Mouse (Mus musculus): ENCODE measurements around the gene Hdac9.

The Hdac9 gene

DNA sequence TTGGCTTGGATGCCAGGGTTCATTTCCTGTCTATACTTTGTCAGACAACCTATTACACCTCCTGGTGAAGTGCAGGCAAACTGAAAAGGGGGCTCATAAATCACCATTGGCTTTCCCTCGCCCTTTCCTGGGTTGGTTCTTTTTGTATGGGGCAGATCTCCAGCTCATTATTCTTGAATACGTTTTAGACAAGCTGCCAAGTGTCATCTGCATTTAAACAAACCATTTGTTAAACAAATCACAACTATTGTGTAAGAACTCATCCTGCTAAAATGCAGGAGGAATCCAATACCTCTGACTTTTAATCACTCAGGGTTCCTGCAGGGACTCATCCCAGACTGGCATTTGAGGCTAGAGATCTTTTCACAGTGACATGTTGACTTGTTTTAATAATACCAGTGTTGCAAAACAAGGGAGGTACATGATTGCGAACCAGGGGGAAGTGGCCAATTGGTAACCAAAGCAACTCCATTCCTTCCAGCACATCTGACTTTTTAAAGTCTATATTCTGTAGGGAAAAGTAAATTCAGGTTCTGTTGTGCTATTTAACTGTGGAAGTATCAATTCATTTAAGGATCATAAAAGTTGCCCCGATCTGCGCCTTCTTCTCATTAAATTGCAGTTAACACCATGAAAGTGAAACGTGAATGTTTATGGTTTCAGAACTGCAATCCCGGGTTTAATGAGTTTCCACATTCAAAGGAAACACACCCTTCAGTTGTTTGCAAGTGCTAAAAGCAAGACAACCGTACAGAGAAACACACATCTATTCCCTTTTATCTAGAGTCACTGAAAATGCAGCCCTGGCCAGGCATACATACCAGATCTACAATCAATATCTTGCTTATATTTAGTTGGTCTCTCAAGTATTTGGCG is 696.6 kb downstream of the Hdac9 start:
- no peak for DNase-seq (ENCODE audit: low spot score)

DNA sequence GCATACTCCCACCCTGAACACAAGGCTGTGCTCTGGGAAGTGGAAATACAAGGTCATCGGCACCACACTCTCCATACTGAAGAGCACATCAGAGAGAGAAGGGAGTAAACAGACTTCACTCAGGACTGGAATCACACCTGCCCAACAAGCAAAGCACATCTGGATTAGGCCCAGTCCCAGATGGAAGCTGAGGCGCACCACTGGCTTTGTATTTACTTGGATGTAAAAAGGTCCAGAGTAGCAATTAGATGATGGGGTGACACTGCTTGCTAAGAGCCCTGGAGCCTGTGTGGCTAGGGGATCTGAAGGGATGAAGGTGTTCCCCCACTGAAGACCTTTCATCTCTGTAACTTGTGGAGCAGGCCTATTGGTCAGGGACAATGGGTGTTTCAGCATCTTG is 698.3 kb downstream of the Hdac9 start:
- no peak for DNase-seq (ENCODE audit: low spot score)

DNA sequence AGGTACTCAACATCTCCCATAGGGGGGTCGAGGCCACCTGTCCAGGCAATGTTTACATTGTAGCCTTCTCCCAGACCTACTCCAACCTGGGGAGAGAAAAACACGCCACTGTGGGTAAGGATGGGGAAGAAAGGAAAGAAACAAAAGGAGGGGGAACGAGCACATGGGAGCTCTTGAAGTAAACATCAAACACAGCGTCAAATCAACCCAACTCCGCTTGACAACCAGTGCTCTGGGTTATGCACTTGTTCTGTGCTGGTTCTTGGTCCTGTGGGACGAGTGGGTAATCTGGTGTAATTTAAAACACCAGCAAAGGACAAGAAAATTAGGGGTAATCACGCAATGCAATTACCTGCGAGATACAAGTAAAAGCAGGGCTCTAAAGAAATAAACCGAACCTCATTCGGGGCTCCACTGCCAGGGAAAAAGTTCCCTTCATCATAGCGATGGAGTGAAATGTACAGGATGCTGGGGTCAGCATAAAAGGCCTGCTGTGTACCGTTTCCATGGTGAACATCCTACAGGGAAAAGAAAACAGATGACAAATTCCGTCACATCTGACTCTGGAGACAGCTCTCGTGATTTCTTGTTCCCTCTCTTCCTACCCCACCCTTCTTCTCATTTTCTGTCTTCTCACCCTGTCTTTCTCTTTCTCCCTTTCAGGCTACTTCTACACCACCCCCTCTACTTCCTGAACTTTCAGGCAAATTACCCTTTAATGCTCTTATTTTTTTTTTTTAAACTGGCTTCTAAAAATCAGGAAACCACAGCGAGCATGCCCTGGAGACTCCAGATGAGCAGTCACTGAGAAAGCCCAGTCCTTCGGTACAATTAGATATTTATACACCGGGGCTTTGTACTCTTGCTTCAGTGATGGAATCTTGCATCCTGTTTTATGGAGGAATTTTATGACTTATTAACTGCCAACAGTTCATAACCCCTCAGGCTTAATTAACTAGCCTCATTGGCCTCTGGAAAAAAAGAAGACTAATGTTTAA is 701.6 kb downstream of the Hdac9 start:
- no peak for DNase-seq (ENCODE audit: low spot score)

- DNase-seq (ENCODE audit: low spot score) = no peak
These were observed 704.7 kb downstream of the Hdac9 start for GRCm38 (mm10) chr12:34212162-34212561.

DNA sequence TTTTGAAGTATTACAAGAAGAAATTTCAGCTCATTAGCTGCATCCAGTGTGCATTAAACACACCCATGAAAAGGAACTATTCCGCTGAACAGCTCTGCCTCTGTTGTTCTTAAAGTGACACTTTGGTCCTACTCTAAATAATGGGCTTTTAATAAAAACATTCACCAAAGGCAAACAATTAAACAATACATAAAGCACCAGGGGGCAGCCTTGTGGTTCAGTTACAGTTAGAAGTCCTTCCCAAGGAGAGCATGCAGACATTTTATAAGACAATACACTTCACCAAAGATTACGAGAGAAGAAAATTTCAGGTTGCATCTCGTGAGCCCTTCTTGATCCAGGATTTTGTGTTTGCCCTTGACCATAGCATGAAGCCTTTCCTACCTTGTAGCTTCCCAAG is 715.4 kb downstream of the Hdac9 start:
- DNase-seq (ENCODE audit: low spot score) = no peak

DNA sequence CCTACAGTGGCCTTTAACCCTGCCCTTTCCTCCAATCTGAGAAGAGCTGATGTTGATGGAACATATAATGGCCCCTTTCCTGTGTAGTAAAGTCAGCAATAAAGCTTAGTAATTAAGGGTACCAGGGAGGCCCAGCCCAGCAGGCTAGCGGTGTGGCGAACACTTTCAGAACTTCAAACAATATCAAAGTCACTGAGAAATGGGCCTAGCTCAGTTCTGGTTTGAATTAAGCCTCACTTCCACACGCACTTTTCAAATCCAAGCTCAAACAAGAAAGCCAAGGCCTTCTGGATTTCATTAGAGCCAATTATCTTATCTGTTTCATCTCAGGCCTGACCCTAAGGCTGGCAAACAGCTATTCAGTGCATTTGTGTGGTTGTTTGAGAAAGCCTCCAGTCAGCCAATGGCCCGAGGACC is 716.9 kb downstream of the Hdac9 start:
- no peak for DNase-seq (ENCODE audit: low spot score)

DNA sequence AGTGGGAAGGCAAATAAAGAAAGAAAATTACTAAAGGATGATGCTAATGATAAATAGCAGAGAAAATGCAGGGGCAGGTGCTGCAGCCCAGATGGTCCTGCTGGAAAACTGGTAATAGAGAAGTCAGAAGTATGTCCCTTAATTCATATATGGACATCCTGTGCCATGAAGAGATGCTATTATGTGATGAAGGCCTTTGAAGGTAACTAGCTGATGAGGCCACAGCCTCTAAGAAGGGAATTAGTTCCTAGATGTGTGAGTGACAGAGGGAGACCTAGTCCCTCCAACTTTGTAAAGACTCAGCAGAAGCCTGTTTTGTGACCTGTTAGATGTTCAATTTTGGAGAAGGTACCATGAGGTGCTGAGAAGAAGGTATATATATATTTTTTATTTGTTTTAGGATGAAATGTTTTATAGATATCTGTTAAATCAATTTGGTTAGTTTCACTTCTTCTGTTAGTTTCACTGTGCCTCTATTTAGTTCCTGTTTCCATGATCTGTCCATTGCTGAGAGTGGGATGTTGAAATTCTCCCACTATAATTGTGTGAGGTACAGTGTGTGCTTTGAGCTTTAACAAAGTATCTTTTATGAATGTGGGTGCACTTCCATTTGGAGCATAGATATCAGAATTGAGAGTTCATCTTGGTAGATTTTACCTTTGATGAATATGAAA is 721.6 kb downstream of the Hdac9 start:
- no peak for DNase-seq (ENCODE audit: low spot score)

GRCm38 (mm10) chr12:34194116-34194515 is 722.8 kb downstream of the Hdac9 start:
- no peak for DNase-seq (ENCODE audit: low spot score)

GRCm38 (mm10) chr12:34191246-34191645 is 725.6 kb downstream of the Hdac9 start:
- no peak for DNase-seq (ENCODE audit: low spot score)

DNA sequence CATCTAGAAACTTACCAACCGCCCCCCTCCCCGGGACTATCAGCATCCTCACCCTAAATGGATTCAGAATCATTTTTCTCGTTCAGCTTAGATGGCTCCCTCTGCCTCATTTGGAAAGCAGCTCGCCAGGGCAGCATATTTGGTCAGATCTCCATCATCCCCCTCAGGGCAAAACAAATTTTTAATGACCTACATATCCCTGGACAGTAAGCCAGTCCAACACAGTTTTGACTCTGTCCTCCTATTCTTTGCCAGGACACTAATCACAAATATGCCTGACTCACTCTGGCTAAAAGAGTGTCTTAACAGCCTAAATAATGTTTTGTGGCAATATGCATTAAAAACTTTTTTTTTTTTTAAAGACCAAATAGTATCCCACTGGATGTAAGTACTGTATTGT is 738.0 kb downstream of the Hdac9 start:
- DNase-seq (ENCODE audit: low spot score) = no peak

GRCm38 (mm10) chr12:34176790-34177189 is 740.1 kb downstream of the Hdac9 start:
- DNase-seq (ENCODE audit: low spot score) = no peak

DNA sequence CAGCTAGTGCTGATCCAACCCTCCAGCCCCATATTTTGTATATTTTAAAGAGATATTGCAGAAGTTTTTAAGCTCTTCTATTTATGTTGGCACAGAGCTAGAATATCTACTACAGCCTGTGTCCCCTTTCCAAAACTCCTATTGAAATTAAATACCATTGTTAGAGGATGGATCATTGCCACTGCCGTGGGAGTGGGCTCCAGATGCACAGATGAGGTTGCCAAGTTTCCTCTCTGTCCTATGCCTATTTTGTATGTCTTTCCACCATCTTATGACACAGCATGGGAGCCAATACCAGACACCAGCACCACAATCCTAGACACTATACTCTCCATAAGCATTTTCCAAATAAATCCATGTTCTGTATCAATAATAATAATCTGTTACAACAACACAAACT is 743.9 kb downstream of the Hdac9 start:
- no peak for DNase-seq (ENCODE audit: low spot score)

DNA sequence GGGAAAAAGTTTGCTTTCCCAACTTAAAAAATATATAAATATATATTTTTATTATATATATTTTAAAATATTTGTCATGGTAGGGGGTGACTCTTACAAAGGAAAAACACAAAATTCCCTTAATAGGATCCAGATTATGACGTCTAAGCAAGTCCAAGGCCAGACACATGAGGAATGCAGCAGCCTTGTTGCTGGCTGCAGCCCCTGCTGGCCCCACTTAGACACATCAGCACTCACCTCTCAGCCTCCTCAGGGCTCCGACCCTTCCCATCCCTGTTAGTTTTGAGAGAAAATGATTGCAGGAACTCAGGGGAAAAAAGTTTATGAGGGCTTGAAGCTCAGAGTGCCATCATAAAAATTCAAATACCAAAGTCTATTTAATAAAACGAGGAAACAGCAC is 746.3 kb downstream of the Hdac9 start:
- DNase-seq (ENCODE audit: low spot score) = no peak

- DNase-seq (ENCODE audit: low spot score) = no peak
These were observed 751.2 kb downstream of the Hdac9 start for GRCm38 (mm10) chr12:34165674-34166073.

- no peak for DNase-seq (ENCODE audit: low spot score)
These were observed 760.6 kb downstream of the Hdac9 start for GRCm38 (mm10) chr12:34156301-34156700.

DNA sequence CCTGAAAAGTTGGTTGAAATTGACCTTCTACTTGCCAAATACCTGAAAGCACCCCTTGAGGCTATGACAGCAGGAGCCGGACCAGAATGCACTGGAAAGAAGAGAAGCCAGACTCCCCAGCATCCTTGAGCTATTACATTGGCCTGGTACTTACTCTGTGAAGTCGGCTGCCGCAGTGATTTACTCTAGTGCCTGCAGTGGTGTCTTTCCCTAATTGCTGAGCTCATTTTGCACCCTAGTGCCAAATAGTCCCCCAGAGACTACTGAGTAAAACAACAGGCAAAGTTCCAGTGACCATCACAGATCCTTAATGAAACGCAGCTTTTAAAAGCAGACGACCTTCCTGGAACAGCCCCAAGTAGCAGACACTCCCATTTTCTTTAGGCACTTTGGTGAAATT is 761.2 kb downstream of the Hdac9 start:
- no peak for DNase-seq (ENCODE audit: low spot score)

GRCm38 (mm10) chr12:34154757-34155156 is 762.1 kb downstream of the Hdac9 start:
- no peak for DNase-seq (ENCODE audit: low spot score)

GRCm38 (mm10) chr12:34151336-34151735 is 765.6 kb downstream of the Hdac9 start:
- DNase-seq (ENCODE audit: low spot score) = no peak

DNA sequence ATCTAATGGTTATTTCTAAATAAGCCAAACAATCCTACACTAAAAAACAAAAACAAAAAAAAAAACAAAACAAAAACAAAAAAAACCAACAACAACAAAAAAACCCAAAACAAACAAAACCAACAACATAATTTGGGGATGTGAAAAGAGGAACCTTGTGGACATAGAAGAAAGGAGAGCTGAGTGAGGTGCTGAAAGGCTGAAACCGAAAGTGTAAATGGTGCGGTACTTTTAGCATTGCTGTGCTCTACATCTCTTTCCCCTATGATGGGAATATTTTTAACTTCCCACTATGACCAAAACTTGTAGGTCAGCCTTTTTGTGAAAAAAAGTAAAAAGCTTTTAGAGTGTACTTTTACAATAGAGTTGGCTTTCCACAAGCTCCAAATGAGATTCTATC is 774.2 kb downstream of the Hdac9 start:
- no peak for DNase-seq (ENCODE audit: low spot score)

DNA sequence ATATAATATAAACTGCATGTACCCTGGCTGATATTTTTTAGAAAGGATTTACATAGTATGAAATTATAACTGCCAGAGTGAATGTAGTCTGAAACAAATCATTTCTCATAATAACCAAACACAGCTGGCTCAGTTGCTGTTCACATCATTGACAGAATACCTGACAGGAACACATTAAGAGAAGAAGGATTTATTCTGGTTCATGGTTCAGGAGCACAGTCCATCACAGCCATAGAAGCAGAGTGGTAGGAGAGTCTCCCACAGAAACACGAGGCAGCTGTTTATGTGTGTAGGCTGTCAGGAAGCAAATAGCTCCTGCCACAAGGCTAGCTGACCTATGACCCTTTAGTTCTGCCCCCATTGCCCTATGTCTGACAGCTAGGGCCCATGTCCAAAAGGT is 803.6 kb downstream of the Hdac9 start:
- no peak for DNase-seq (ENCODE audit: low spot score)

DNA sequence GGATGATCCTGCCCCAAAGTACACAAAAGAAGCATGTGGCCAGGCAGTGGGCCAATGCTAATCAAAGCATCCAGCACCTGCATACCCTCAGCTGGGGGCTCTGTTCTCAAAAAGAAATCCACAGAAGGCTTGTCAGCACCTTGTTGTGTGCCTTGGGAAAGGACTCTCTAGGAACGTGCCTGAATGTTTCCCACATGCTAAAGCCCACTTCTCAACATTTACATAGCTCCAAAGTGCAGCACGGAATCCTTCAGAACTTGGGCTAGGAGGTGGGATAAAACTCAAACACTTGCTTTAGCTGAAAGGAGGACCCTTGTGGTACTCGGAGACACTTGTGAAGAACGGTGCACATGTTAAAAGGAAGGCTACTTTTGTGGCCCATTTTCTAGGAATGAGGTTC is 823.9 kb downstream of the Hdac9 start:
- DNase-seq (ENCODE audit: low spot score) = no peak

GRCm38 (mm10) chr12:34091851-34092250 is 825.0 kb downstream of the Hdac9 start:
- DNase-seq (ENCODE audit: low spot score) = no peak

Measured in ovary, postnatal 36 days (tissue).